Mouse (Mus musculus) stomach, embryonic 14.5 days (tissue): Measurements from ENCODE around the gene Zc3h10. TPM values are rescaled to one million over a fixed set of nuclear protein-coding genes. Genes with fewer than 3 reads are reported as not detected.
"Not testable (repeated sequence)": the region's sequence is repeated elsewhere in the genome, so short reads cannot be mapped to it uniquely, and the experiment has no call there.

Experiments
- ATAC-seq: fragments of 200-750 bp; cut with Nextera tagmentation; 2 replicates; pipeline ENCODE4 v1.8.0; 2017; ENCODE audit warnings: low read depth, moderate TSS enrichment; ENCODE audit not compliant: insufficient number of reproducible peaks, insufficient read depth, low FRiP score
- H3K27ac ChIP-seq: fragments of 300-500 bp; sonication (generic); 2 replicates; pipeline ENCODE4 v1.5.1; 2014; ENCODE audit warnings: mild to moderate bottlenecking, low read length, moderate library complexity, mixed read lengths
- H3K27me3 ChIP-seq: fragments of 300-500 bp; sonication (generic); 2 replicates; pipeline ENCODE4 v1.6.1; 2014; ENCODE audit warnings: low read length, control low read depth, mixed read lengths; ENCODE audit not compliant: control insufficient read depth, insufficient read depth
- H3K36me3 ChIP-seq: fragments of 300-500 bp; sonication (generic); 2 replicates; pipeline ENCODE4 v1.6.1; 2014; ENCODE audit warnings: mild to moderate bottlenecking, control low read depth, low read length, moderate library complexity, mixed read lengths; ENCODE audit not compliant: control insufficient read depth, insufficient read depth
- H3K4me1 ChIP-seq: fragments of 300-500 bp; sonication (generic); 2 replicates; pipeline ENCODE4 v1.6.1; 2014; ENCODE audit warnings: low read length, control low read depth, mixed read lengths; ENCODE audit not compliant: control insufficient read depth, insufficient read depth
- H3K4me2 ChIP-seq: fragments of 300-500 bp; sonication (generic); replicated peaks from 2 replicates; pipeline ENCODE4 v1.6.1; 2014; ENCODE audit warnings: low read depth, low read length, control low read depth
- H3K4me3 ChIP-seq: fragments of 300-500 bp; sonication (generic); 2 replicates; pipeline ENCODE4 v1.5.1; 2014; ENCODE audit warnings: low read depth, low read length, control low read depth
- H3K9ac ChIP-seq: fragments of 300-500 bp; sonication (generic); replicated peaks from 2 replicates; pipeline ENCODE4 v1.6.1; 2014; ENCODE audit warnings: low read depth, mild to moderate bottlenecking, control low read depth, low read length, moderate library complexity, mixed read lengths
- H3K9me3 ChIP-seq: fragments of 300-500 bp; sonication (generic); 2 replicates; pipeline ENCODE4 v1.6.1; 2016; ENCODE audit warnings: low read depth, low read length, control low read depth; ENCODE audit not compliant: control insufficient read depth
- WGBS: fragments of 180-500 bp; shearing (Covaris S2); extraction: QIAGEN DNeasy Blood & Tissue Kit; methylation state at CpG from one replicate; pipeline ENCODE4 v1.1.7; 2014; 5-methylcytosine and 5-hydroxymethylcytosine counted together
- polyA plus RNA-seq: library from polyadenylated mRNA; unstranded; fragments of >200 nt; fragmentation: Nextera tagmentation; extraction: Ambion mirVana; gene quantifications from 2 replicates; pipeline ENCODE4 v1.2.1, GENCODE M21; 2014

Zc3h10 gene
- polyA plus RNA-seq, 1 experiment from 2014 or later: 8.8 TPM

- Histone ChIP-seq H3K4me2 (peak overlapping the region; percentile 84), H3K27ac (no peak overlapping the region; the same call in 1 of the 2 replicates), H3K27me3 (no peaks in the 10 kb centered on the region), H3K9me3 (no peaks in the 10 kb centered on the region), H3K36me3 (peaks cover 16% of the 10 kb centered on the region; the same call in 1 of the 2 replicates), H3K4me1 (peaks cover 32% of the 10 kb centered on the region), H3K9ac (no peak overlapping the region), H3K4me3 (peak overlapping the region; percentile 71; the same call in 1 of the 2 replicates)
- WGBS: 84% methylated on average over 2 of the region's 2 CpGs
- no peak for ATAC-seq
Observed at GRCm38 (mm10) chr10:128495270-128495669, 52.3 kb downstream of the Zc3h10 start.

- Histone ChIP-seq H3K27me3 (no peaks in the 10 kb centered on the region), H3K27ac (peak overlapping the region; percentile 87), H3K4me1 (peaks cover 36% of the 10 kb centered on the region), H3K4me3 (peak overlapping the region; percentile 71), H3K9ac (peak overlapping the region; percentile 68), H3K4me2 (peak overlapping the region; percentile 84), H3K9me3 (no peaks in the 10 kb centered on the region), H3K36me3 (peaks cover 21% of the 10 kb centered on the region; the same call in 1 of the 2 replicates)
- 50% methylated on average over 11 of the region's 11 CpGs for WGBS
- no peak for ATAC-seq
Observed at GRCm38 (mm10) chr10:128494667-128495245, 52.8 kb downstream of the Zc3h10 start.

- ATAC-seq: peak; percentile 93
- no peaks in the 10 kb centered on the region for H3K9me3 ChIP-seq
- WGBS: under 1% methylated on average over 45 of the region's 45 CpGs
- peak within 1 kb of the TSS; percentile 94 for H3K27ac ChIP-seq
- peak within 1 kb of the TSS; percentile 71 for H3K4me3 ChIP-seq
- H3K27me3 ChIP-seq: no peaks in the 10 kb centered on the region
- H3K9ac ChIP-seq: peak within 1 kb of the TSS; percentile 82
- peaks cover 26% of the 10 kb centered on the region for H3K36me3 ChIP-seq
- H3K4me1 ChIP-seq: peaks cover 39% of the 10 kb centered on the region
- peak within 1 kb of the TSS; percentile 84 for H3K4me2 ChIP-seq
Observed at GRCm38 (mm10) chr10:128493695-128494666, 53.6 kb downstream of the Zc3h10 start, which contains the start of gene Myl6. Gene Myl6, minus strand, starts transcription at chr10:128494145.

GRCm38 (mm10) chr10:128493319-128493694 lies 54.3 kb downstream of the Zc3h10 start:
- Histone ChIP-seq H3K27ac (peak overlapping the region; percentile 94), H3K4me3 (peak overlapping the region; percentile 71), H3K4me1 (peaks cover 38% of the 10 kb centered on the region), H3K9me3 (no peaks in the 10 kb centered on the region), H3K9ac (peak overlapping the region; percentile 82), H3K4me2 (peak overlapping the region; percentile 79), H3K27me3 (no peaks in the 10 kb centered on the region), H3K36me3 (peaks cover 33% of the 10 kb centered on the region)
- WGBS: 0% methylated on average over 12 of the region's 12 CpGs
- peak; percentile 1 for ATAC-seq

- peak; percentile 57; the same call in 1 of the 2 replicates for ATAC-seq
- Histone ChIP-seq H3K9me3 (no peaks in the 10 kb centered on the region), H3K9ac (peak overlapping the region; percentile 82), H3K4me2 (peak overlapping the region; percentile 79), H3K4me3 (peak overlapping the region; percentile 71), H3K27ac (peak overlapping the region; percentile 94), H3K27me3 (no peaks in the 10 kb centered on the region), H3K4me1 (peaks cover 35% of the 10 kb centered on the region), H3K36me3 (peaks cover 38% of the 10 kb centered on the region)
- 16% methylated on average over 12 of the region's 12 CpGs for WGBS
Observed at GRCm38 (mm10) chr10:128492633-128493311, 54.8 kb downstream of the Zc3h10 start.

- 33% methylated on average over 8 of the region's 8 CpGs for WGBS
- peak overlapping the region; percentile 71 for H3K4me3 ChIP-seq
- H3K36me3 ChIP-seq: peaks cover 45% of the 10 kb centered on the region
- H3K9me3 ChIP-seq, ATAC-seq, H3K27me3 ChIP-seq: not testable (repeated sequence)
- peak overlapping the region; percentile 82 for H3K9ac ChIP-seq
- peak overlapping the region; percentile 79 for H3K4me2 ChIP-seq
- peaks cover 33% of the 10 kb centered on the region for H3K4me1 ChIP-seq
- peak overlapping the region; percentile 94 for H3K27ac ChIP-seq
Observed at GRCm38 (mm10) chr10:128492051-128492450, 55.5 kb downstream of the Zc3h10 start.
